Mouse (Mus musculus) right cerebral cortex, postnatal 25 days (tissue): ENCODE measurements around the gene Fbf1.
"Not testable (repeated sequence)": the region's sequence is repeated elsewhere in the genome, so short reads cannot be mapped to it uniquely, and the experiment has no call there.

ENCODE experiments used
- DNase-seq: peaks from one replicate; pipeline ENCODE4 v3.0.0; 2022

Gene Fbf1

DNA sequence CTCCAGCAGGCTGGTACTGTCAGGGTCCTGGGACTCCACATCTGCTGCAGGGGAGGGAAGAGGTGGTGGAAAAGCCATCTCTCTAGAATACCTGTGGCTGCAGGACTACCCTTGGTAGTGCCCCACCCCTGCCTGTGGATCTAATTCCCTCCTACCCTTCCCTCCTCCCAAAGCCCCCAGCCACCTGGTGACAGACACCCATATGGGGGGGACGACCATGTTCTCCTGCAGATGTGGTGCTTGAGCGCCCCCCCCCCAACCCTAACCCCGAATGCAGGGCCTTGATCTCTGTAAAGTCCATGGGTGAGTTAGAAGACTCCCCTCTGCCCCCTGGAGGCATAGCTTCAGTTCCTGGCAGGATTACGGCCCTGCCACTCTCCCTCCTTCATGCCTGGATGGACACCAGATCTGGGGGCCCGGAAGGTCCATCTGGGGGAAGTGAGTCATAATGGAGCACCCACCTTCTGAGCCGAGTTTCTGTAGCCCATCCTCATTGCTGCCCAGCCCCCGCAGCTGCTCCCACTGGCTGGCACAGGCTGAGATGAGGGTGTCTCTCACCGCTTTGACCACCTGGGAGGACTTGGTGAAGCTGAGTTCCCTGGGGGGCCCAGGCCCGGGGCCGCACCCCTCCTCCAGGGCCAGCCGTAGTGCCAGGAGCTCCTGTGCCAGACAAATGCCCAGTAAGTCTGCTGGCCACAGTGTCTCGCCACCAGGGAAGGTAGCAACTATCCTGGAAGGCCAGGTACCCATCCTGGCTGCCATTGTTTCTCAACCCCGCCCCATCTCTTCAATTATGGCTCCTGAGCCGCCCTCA, 60.8 kb downstream of the Fbf1 start:
- DNase-seq = no peak

DNA sequence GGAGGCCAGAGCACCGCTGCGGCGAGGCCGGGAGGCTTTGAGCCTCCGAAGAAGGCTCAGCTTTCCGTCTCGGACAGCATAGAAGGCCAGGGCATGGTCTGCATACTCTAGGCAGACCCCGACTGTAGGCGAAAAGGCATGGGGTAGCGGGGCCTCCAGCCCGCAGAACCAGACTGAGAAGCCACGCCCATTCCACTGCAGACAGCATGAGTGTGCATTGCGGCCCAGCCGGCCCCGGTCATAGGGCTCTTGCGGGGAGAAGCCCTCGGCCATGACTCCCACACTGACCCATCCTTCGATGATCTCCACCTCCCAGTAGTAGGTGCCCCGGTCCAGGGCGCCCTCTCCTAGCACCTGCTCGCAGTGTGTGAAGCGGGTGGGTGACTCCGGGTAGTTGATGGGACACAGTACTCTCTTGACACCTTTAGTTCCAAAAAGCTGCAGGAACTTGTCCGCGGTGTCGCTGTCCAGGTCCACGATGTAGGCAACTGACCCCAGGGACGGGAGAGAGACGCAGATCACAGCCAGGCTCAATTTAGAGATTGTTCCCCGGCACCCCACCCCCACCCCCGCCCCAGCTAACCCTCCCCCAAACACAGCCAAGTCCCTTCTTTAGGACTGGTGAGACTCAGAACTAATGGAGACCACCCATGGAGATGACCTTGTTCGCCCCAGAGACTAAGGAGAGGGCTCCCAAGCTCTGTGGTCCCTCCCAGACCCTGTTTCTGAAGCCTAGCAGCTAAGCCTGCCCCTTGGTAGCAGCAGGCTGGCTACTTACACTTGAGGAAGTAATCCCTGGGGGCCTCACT, 61.6 kb downstream of the Fbf1 start:
- no peak for DNase-seq

DNA sequence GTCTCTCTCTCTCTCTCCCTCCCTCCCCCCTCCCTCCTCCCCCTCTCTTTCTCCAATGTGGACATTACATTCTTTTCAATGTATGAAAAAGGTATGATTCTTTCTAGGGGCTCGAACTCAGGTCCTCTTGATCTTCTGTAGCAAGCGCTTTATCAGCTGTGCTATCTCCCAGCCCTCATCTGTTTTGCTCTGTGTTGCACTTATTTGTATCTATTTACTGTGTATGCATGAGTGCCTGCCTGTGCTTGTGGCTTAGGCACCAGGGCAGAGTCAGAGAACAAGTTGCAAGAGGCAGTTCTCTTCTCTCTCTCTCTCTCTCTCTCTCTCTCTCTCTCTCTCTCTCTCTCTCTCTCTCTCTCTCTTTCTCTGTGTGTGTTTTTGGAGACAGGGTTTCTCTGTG, 62.9 kb downstream of the Fbf1 start:
- no peak for DNase-seq

DNA sequence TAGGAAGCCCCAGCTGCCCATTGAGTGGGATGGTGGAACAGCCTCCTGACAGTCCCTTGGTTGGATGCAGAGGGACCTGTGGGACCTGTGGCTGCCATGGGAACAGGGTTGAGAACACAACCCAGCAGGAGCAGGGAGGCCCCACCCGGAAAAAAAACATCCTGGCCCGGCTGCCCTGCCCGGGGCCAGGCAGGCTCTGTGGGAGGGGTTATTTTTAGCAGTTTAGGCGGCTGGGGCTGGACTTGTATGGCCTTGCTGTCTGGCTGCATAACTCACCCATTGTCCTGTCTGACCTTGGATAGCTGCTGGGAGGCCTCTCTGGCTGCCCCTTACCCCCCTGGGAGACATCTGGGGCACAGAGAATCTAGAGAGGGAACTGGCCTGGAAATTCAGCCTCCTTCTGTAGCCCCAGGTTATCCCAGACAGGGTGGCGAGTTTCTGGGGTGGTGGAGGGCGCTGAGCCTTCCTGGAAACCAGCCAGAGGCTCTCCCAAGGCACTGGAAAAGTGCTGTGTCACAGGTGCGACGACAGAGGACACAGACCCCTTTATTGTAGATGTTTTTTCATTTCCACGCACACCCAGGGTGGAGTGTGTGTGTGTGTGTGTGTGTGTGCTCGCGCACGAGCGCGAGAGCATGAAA, 63.8 kb downstream of the Fbf1 start:
- no peak for DNase-seq

- DNase-seq = no peak
Observed at GRCm38 (mm10) chr11:116103572-116103971, 64.4 kb downstream of the Fbf1 start.

GRCm38 (mm10) chr11:116102472-116102871, 65.5 kb downstream of the Fbf1 start:
- DNase-seq = no peak

- DNase-seq = no peak
Observed at GRCm38 (mm10) chr11:116101931-116102381, 66.0 kb downstream of the Fbf1 start.

DNA sequence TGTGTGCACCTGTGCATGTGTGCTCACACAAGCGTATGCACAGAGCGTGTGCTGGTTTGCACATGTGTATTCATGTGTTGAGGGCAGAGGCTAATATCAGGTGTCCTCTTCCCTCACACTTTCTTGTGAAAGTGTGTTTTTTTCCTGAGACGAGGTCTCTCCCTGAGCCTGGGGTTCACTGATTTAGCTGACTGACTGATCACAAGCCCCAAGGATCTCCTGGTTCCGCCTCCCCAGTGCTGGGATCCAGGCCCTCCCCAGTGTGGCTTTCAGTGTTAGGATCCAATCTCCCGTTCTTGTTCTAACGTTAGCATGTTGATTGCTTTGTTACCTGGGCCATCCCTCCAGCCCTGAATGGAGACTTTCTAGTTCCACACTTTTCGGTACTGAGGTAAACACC, 67.1 kb downstream of the Fbf1 start:
- DNase-seq = no peak

- no peak for DNase-seq
Observed at GRCm38 (mm10) chr11:116100385-116100784, 67.6 kb downstream of the Fbf1 start.

DNA sequence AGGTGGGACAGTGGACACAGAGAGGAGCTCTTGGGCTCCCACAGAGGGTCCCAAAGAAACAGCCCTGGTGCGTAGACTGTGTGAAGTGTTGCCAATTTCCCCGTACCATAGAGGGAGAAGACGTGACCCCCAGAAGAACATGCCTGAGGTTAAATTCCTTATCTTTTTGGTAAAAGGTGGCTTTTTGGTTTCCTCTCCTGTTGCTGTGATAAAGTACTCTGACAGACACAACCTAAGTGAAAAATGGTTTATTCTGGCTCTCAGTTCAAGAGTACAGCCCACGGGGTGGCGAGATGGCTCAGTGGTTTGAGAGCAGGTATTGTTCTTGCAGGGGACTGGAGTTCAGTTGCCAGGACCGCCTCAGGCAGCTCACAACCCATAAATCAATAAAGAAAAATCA, 68.5 kb downstream of the Fbf1 start:
- DNase-seq = no peak

- no peak for DNase-seq
Observed at GRCm38 (mm10) chr11:116098711-116099460, 69.1 kb downstream of the Fbf1 start.

DNA sequence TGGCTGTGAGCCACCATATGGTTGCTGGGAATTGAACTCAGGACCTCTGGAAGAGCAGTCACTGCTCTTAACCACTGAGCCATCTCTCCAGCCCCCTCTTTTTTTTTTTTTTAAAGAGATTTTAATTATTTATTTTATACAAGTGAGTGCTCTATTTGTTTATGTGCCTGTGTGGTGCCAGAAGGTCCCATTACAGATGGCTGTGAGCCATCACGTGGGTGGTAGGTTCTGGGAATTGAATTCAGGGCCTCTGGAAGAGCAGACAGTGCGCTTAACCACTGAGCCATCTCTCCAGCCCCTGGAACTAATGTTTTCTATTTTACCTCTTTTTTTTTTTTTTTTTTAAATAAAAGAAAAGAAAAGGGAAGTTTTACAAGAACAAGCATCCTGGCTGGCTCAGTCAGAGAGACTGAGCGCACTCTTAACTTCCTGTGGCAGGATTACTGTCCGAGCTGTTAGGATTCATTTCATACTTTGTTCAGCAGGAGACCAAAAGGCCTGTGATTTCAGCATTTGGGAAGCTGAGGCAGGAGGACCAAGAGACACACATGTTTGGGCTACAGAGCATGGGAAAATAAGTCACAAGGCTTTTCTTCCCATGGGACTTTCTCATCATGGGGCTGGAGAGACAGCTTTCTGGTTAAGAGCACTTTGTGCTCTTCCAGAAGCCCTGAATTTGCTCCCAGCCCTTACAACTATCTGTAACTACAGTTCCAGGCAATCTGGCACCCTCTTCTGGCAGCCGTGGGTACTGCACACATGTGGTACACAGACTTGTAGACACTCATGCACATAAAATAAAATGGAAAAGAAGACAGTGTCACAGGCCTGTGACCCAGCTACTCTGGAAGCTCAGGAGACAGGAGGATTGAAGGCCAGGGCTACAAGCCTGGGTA, 71.5 kb downstream of the Fbf1 start:
- DNase-seq = no peak

DNA sequence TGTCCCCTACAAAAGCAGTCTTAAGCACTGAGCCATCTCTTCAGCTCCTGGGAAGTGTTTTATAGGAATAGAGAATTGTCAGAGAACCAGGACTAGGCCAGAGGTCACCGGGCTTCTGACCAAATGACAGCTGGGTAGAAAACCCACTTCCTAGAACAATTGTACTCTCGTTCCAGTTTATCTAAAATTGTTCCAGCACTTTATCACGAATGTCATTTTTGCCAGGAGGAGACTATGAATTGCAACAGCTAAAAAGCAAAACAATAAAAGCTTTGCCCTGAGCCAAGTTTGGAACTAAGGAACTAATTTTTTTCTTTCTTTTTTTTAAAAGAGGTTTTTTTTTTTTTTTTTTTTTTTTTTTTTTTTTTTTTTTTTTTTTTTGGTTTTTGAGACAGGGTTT, 72.4 kb downstream of the Fbf1 start:
- DNase-seq = no peak

DNA sequence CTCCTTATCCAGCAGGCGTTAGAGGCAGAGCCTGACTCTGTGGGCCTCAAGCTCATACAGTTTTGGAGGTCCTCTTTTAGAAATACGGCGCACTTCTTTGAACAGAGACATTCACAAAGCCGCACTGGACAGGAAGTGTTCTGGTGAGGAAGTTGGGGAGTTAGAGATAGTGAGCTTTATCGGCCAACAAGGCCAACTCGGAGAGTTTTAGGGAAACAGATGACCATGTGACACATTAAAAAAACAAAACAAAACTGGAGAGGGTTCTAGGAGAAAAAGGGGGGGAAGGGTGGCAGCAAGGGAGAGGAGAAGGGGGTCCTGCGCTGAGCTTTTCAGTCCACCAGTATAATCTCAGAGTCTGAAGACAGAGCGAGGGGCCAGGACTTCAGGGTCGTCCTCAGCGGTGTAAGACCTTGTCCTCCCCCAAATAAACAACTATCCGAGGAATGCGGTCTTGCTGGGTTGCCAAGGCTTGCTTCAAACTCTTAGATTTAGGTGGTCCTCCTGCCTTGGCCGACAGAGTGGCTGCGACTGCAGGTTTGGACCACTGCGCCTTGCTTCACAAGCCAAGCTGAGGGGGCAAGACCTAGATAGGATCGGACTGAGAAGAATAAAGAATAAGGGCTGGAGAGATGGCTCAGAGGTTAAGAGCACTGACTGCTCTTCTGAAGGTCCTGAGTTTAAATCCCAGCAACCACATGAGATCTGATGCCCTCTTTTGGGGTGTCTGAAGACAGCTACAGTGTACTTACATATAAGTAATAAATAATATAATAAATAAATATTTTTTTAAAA, 74.0 kb downstream of the Fbf1 start:
- no peak for DNase-seq

- DNase-seq = not testable (repeated sequence)
Observed at GRCm38 (mm10) chr11:116092959-116093358, 75.0 kb downstream of the Fbf1 start.
